Mouse (Mus musculus): ENCODE measurements around the gene Asic4. TPM values are rescaled to one million over a fixed set of nuclear protein-coding genes. Genes with fewer than 3 reads are reported as not detected.

Gene Asic4
- polyA plus RNA-seq, 1 experiment from 2014 or later = 0.18 TPM

- Histone ChIP-seq H3K36me3 (ENCODE audit: control insufficient read depth, insufficient read depth, low read length) (peaks cover 17% of the 10 kb centered on the region), H3K27me3 (replicated peaks; ENCODE audit: control insufficient read depth, insufficient read depth, low read length) (no peaks in the 10 kb centered on the region), H3K4me1 (ENCODE audit: control insufficient read depth, insufficient read depth, low read length) (peaks cover 24% of the 10 kb centered on the region), H3K4me3 (ENCODE audit: low read depth, low read length) (peak within 1 kb of the TSS; percentile 92), H3K9me3 (ENCODE audit: control insufficient read depth, low read length) (no peaks in the 10 kb centered on the region), H3K9ac (ENCODE audit: low read depth, low read length) (peak within 1 kb of the TSS; percentile 98), H3K4me2 (ENCODE audit: low read depth, low read length) (peak within 1 kb of the TSS; percentile 96), H3K27ac (replicated peaks; ENCODE audit: low read depth, low read length) (peak within 1 kb of the TSS; percentile 97)
- 65% methylated on average over 10 of the region's 10 CpGs for WGBS
- DNase-seq (ENCODE audit: low spot score) (no peak), ATAC-seq (ENCODE audit: low read depth) (no peak)
Observed at GRCm38 (mm10) chr1:75507006-75507405, 56.8 kb downstream of the Asic4 start, which contains the start of gene Inha. Gene Inha (plus strand): TSS chr1:75507077.

DNA sequence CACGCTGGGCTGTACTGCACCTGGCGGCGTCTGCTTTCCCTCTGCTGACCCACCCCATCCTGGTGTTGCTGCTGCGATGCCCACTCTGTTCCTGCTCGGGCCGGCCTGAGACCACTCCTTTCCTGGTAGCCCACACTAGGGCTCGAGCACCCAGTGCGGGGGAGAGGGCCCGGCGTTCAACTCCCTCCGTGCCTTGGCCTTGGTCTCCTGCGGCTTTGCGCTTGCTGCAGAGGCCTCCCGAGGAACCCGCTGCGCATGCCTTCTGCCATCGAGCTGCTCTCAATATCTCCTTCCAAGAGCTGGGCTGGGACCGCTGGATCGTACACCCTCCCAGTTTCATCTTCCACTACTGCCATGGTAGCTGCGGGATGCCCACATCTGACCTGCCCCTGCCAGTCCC is 59.4 kb downstream of the Asic4 start:
- Histone ChIP-seq H3K36me3 (ENCODE audit: control insufficient read depth, insufficient read depth, low read length) (no peaks in the 10 kb centered on the region), H3K27ac (replicated peaks; ENCODE audit: low read depth, low read length) (no peak overlapping the region), H3K4me3 (ENCODE audit: low read depth, low read length) (no peak overlapping the region), H3K9me3 (ENCODE audit: control insufficient read depth, low read length) (no peaks in the 10 kb centered on the region), H3K9ac (ENCODE audit: low read depth, low read length) (no peak overlapping the region), H3K4me2 (ENCODE audit: low read depth, low read length) (no peak overlapping the region), H3K4me1 (ENCODE audit: control insufficient read depth, insufficient read depth, low read length) (peaks cover 20% of the 10 kb centered on the region), H3K27me3 (replicated peaks; ENCODE audit: control insufficient read depth, insufficient read depth, low read length) (no peaks in the 10 kb centered on the region)
- DNase-seq (ENCODE audit: low spot score) (no peak), ATAC-seq (ENCODE audit: low read depth) (no peak)
- WGBS = 45% methylated on average over 19 of the region's 20 CpGs

- no peak overlapping the region for H3K4me3 ChIP-seq (ENCODE audit: low read depth, low read length)
- 71% methylated on average over 5 of the region's 5 CpGs for WGBS
- no peak overlapping the region for H3K9ac ChIP-seq (ENCODE audit: low read depth, low read length)
- DNase-seq (ENCODE audit: low spot score) (no peak), ATAC-seq (ENCODE audit: low read depth) (no peak)
- no peaks in the 10 kb centered on the region for H3K9me3 ChIP-seq (ENCODE audit: control insufficient read depth, low read length)
- no peaks in the 10 kb centered on the region for H3K36me3 ChIP-seq (ENCODE audit: control insufficient read depth, insufficient read depth, low read length)
- H3K4me2 ChIP-seq (ENCODE audit: low read depth, low read length) = no peak overlapping the region
- H3K4me1 ChIP-seq (ENCODE audit: control insufficient read depth, insufficient read depth, low read length) = peaks cover 15% of the 10 kb centered on the region
- no peaks in the 10 kb centered on the region for H3K27me3 ChIP-seq (replicated peaks; ENCODE audit: control insufficient read depth, insufficient read depth, low read length)
- no peak overlapping the region for H3K27ac ChIP-seq (replicated peaks; ENCODE audit: low read depth, low read length)
Observed at GRCm38 (mm10) chr1:75510154-75510553, 59.9 kb downstream of the Asic4 start.

- WGBS = 48% methylated on average over 4 of the region's 4 CpGs
- H3K27ac ChIP-seq (replicated peaks; ENCODE audit: low read depth, low read length) = no peak overlapping the region
Observed at GRCm38 (mm10) chr1:75511437-75512210, 61.4 kb downstream of the Asic4 start.

DNA sequence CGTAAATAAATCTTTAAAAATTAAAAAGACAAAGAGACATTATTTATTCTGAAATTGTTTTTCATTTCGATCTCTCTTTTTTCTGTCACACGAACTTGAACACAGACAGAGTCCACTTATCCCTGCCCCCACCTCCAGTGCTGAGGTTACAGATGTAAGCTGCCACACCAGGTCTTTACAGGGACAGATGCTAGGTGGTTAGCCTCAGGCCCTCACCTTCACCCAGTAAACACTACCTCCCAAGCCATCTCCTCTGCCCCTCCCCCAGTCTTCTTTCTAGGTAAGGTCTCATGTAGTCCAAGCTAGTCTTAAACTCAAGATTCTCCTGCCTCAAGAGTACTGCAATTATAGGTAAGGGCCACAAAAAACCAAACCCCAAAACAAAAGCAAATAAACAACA is 62.3 kb downstream of the Asic4 start:
- H3K4me3 ChIP-seq (ENCODE audit: low read depth, low read length) = no peak overlapping the region
- DNase-seq (ENCODE audit: low spot score) (no peak), ATAC-seq (ENCODE audit: low read depth) (no peak)
- H3K9me3 ChIP-seq (ENCODE audit: control insufficient read depth, low read length) = no peaks in the 10 kb centered on the region
- H3K4me1 ChIP-seq (ENCODE audit: control insufficient read depth, insufficient read depth, low read length) = peaks cover 2% of the 10 kb centered on the region; the same call in 1 of the 2 replicates
- WGBS = 88% methylated on average over 3 of the region's 3 CpGs
- H3K27ac ChIP-seq (replicated peaks; ENCODE audit: low read depth, low read length) = no peak overlapping the region
- H3K4me2 ChIP-seq (ENCODE audit: low read depth, low read length) = no peak overlapping the region
- H3K27me3 ChIP-seq (replicated peaks; ENCODE audit: control insufficient read depth, insufficient read depth, low read length) = no peaks in the 10 kb centered on the region
- H3K36me3 ChIP-seq (ENCODE audit: control insufficient read depth, insufficient read depth, low read length) = no peaks in the 10 kb centered on the region
- no peak overlapping the region for H3K9ac ChIP-seq (ENCODE audit: low read depth, low read length)

More at GRCm38 (mm10) chr1:75511437-75512210, 61.4 kb downstream of the Asic4 start:
- DNase-seq (ENCODE audit: low spot score) (no peak), ATAC-seq (ENCODE audit: low read depth) (no peak)
- Histone ChIP-seq H3K36me3 (ENCODE audit: control insufficient read depth, insufficient read depth, low read length) (no peaks in the 10 kb centered on the region), H3K27me3 (replicated peaks; ENCODE audit: control insufficient read depth, insufficient read depth, low read length) (no peaks in the 10 kb centered on the region), H3K9me3 (ENCODE audit: control insufficient read depth, low read length) (no peaks in the 10 kb centered on the region), H3K4me3 (ENCODE audit: low read depth, low read length) (no peak overlapping the region), H3K9ac (ENCODE audit: low read depth, low read length) (no peak overlapping the region), H3K4me1 (ENCODE audit: control insufficient read depth, insufficient read depth, low read length) (peaks cover 11% of the 10 kb centered on the region), H3K4me2 (ENCODE audit: low read depth, low read length) (no peak overlapping the region)

- no peak overlapping the region for H3K4me2 ChIP-seq (ENCODE audit: low read depth, low read length)
- ATAC-seq (ENCODE audit: low read depth) (no peak), DNase-seq (ENCODE audit: low spot score) (peak; percentile 58)
- H3K9ac ChIP-seq (ENCODE audit: low read depth, low read length) = no peak overlapping the region
- peaks cover 17% of the 10 kb centered on the region; the same call in 1 of the 2 replicates for H3K4me1 ChIP-seq (ENCODE audit: control insufficient read depth, insufficient read depth, low read length)
- H3K27ac ChIP-seq (replicated peaks; ENCODE audit: low read depth, low read length) = 0 out of 2 replicates have a peak overlapping the region, but pooled peaks have one; percentile 33
- WGBS = 59% methylated on average over 15 of the region's 15 CpGs
- no peaks in the 10 kb centered on the region for H3K27me3 ChIP-seq (replicated peaks; ENCODE audit: control insufficient read depth, insufficient read depth, low read length)
- H3K36me3 ChIP-seq (ENCODE audit: control insufficient read depth, insufficient read depth, low read length) = no peaks in the 10 kb centered on the region
- no peaks in the 10 kb centered on the region for H3K9me3 ChIP-seq (ENCODE audit: control insufficient read depth, low read length)
- no peak overlapping the region for H3K4me3 ChIP-seq (ENCODE audit: low read depth, low read length)
Observed at GRCm38 (mm10) chr1:75516703-75517380, 66.6 kb downstream of the Asic4 start.

GRCm38 (mm10) chr1:75517984-75518383 is 67.7 kb downstream of the Asic4 start:
- 47% methylated on average over 4 of the region's 4 CpGs for WGBS
- no peak overlapping the region for H3K9ac ChIP-seq (ENCODE audit: low read depth, low read length)
- H3K36me3 ChIP-seq (ENCODE audit: control insufficient read depth, insufficient read depth, low read length) = no peaks in the 10 kb centered on the region
- H3K4me1 ChIP-seq (ENCODE audit: control insufficient read depth, insufficient read depth, low read length) = peaks cover 25% of the 10 kb centered on the region
- H3K4me2 ChIP-seq (ENCODE audit: low read depth, low read length) = no peak overlapping the region
- no peak overlapping the region for H3K4me3 ChIP-seq (ENCODE audit: low read depth, low read length)
- H3K27me3 ChIP-seq (replicated peaks; ENCODE audit: control insufficient read depth, insufficient read depth, low read length) = no peaks in the 10 kb centered on the region
- no peaks in the 10 kb centered on the region for H3K9me3 ChIP-seq (ENCODE audit: control insufficient read depth, low read length)
- peak overlapping the region; percentile 55 for H3K27ac ChIP-seq (replicated peaks; ENCODE audit: low read depth, low read length)
- DNase-seq (ENCODE audit: low spot score) = no peak
- ATAC-seq (ENCODE audit: low read depth) = no peak

DNA sequence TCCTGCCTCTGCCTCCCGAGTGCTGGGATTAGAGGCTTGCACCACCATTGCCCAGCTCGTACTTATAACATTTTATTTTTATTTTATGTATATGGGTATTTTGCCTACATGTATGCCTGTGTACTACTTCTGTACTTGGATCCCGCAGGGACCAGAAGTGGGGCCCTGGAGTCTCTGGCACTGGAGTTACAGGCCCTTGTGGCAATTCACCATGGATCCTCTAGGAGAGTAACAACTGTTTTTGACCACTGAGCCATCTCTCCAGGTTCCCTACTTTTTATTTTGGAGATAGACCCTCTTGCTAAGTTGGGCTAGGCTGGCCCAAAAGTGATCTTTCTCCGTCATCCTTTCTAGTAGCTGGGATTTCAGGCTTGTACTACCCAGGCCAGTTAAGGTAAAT is 68.2 kb downstream of the Asic4 start:
- Histone ChIP-seq H3K4me1 (ENCODE audit: control insufficient read depth, insufficient read depth, low read length) (peaks cover 25% of the 10 kb centered on the region), H3K27me3 (replicated peaks; ENCODE audit: control insufficient read depth, insufficient read depth, low read length) (no peaks in the 10 kb centered on the region), H3K9me3 (ENCODE audit: control insufficient read depth, low read length) (no peaks in the 10 kb centered on the region), H3K9ac (ENCODE audit: low read depth, low read length) (no peak overlapping the region), H3K36me3 (ENCODE audit: control insufficient read depth, insufficient read depth, low read length) (no peaks in the 10 kb centered on the region), H3K27ac (replicated peaks; ENCODE audit: low read depth, low read length) (peak overlapping the region; percentile 55), H3K4me2 (ENCODE audit: low read depth, low read length) (no peak overlapping the region), H3K4me3 (ENCODE audit: low read depth, low read length) (no peak overlapping the region)
- DNase-seq (ENCODE audit: low spot score) = no peak
- WGBS = 94% methylated on average over 4 of the region's 4 CpGs
- no peak for ATAC-seq (ENCODE audit: low read depth)

Measured in embryonic facial prominence, embryonic 14.5 days (tissue).